22 mouse cellular contexts compared by ENCODE assay signal in genomic region chr11:30126840-30127239, GRCm38 (mm10).
"Had no signal": no experiment of that assay in that cellular context is flagged by ENCODE, and none has a peak within 500 bp of the region (broad histone marks: within the 10 kb centered on the region; RNA-seq: fewer than 3 reads in every experiment).

No protein-coding gene starts in this region.

- H3K4me3 ChIP-seq: kidney, embryonic 15.5 days; limb, embryonic 13.5 days; liver, embryonic 12.5 days; liver, embryonic 15.5 days; lung, embryonic 15.5 days; midbrain, embryonic 12.5 days; midbrain, embryonic 15.5 days; neural tube, embryonic 13.5 days; stomach, embryonic 15.5 days had no signal

- H3K27ac ChIP-seq: kidney, embryonic 15.5 days; limb, embryonic 13.5 days; liver, embryonic 12.5 days; liver, embryonic 15.5 days; lung, embryonic 15.5 days; midbrain, embryonic 12.5 days; midbrain, embryonic 15.5 days; neural tube, embryonic 13.5 days; stomach, embryonic 15.5 days had no signal

- H3K27me3 ChIP-seq: kidney, embryonic 15.5 days; limb, embryonic 13.5 days; liver, embryonic 12.5 days; liver, embryonic 15.5 days; lung, embryonic 15.5 days; midbrain, embryonic 12.5 days; midbrain, embryonic 15.5 days; neural tube, embryonic 13.5 days; stomach, embryonic 15.5 days had no signal

- DNase-seq: kidney, adult 11 months; kidney, adult 8-10 months; kidney, postnatal 10 days; kidney, postnatal 36 days; left cerebral cortex, postnatal 4 days; liver; lung, adult 18-20 months; lung, postnatal 14 days; lung, postnatal 4 days; retina, postnatal 1 day; right cerebral cortex, postnatal 25 days; thymus, adult 18-20 months; thymus, postnatal 25 days had no signal

- H3K4me1 ChIP-seq: kidney, embryonic 15.5 days; limb, embryonic 13.5 days; liver, embryonic 12.5 days; liver, embryonic 15.5 days; lung, embryonic 15.5 days; midbrain, embryonic 12.5 days; midbrain, embryonic 15.5 days; neural tube, embryonic 13.5 days; stomach, embryonic 15.5 days had no signal

- H3K9me3 ChIP-seq: kidney, embryonic 15.5 days; limb, embryonic 13.5 days; liver, embryonic 12.5 days; liver, embryonic 15.5 days; lung, embryonic 15.5 days; midbrain, embryonic 12.5 days; midbrain, embryonic 15.5 days; neural tube, embryonic 13.5 days; stomach, embryonic 15.5 days had no signal
